Mouse (Mus musculus) lung, postnatal 0 days (tissue): ENCODE measurements at regions not wholly inside any gene's neighbourhood (a gene's known extent, or its start where the extent isn't known, plus 50 kb on each side); places are given as distances from the start of the nearest gene placed in this dataset.

ENCODE experiments used
- CTCF ChIP-seq: IDR thresholded peaks from 2 replicates; pipeline ENCODE4 v1.5.1; 2016; ENCODE audit warnings: antibody characterized with exemption, mild to moderate bottlenecking
- EP300 ChIP-seq: IDR thresholded peaks from 2 replicates; pipeline ENCODE4 v1.6.1; 2016; ENCODE audit warnings: antibody characterized with exemption, mild to moderate bottlenecking, control low read depth

- TF ChIP-seq EP300 (peak; percentile 89), CTCF (no peak)
Observed at GRCm38 (mm10) chr3:137150414-137151010, 190.4 kb upstream of the Emcn start.
